Mouse (Mus musculus) 3134 (cell line): ENCODE data around the gene Ncdn.

ENCODE experiments used
- DNase-seq: peaks from one replicate; pipeline ENCODE4 v3.0.0-alpha.2; 2011; ENCODE audit warnings: low spot score; ENCODE audit not compliant: insufficient read length; ENCODE audit errors: extremely low read depth

The Ncdn gene

GRCm38 (mm10) chr4:126732531-126733380, 20.5 kb downstream of the Ncdn start:
- no peak for DNase-seq

- no peak for DNase-seq
These were observed 21.1 kb downstream of the Ncdn start for GRCm38 (mm10) chr4:126732111-126732510.

GRCm38 (mm10) chr4:126707439-126707826, 45.8 kb downstream of the Ncdn start:
- no peak for DNase-seq

GRCm38 (mm10) chr4:126706630-126707438, 46.4 kb downstream of the Ncdn start:
- no peak for DNase-seq

- DNase-seq, result no peak
These were observed 56.3 kb downstream of the Ncdn start for GRCm38 (mm10) chr4:126696908-126697307.
